Mouse (Mus musculus): Measurements from ENCODE around the gene Mpi.

DNA sequence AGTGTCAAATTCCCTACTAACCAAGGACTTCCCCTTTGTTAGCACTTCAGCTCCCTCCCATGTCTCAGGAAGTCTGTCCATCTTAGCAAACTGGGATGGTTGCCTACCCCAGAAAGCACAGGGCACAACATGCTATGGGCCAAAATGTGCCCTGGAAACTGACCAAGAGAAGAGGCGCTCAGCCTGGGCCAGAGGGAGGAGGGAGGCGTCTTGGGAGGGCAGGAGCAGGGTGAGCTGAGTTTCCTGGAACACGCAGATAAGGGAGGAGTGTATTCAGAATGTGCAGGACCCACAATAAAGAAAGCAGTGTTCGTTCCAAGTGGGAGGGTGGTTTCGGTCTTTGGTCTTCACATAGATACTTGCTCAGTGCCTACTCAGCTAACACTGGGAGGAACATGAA, 5.3 kb downstream of the Mpi start:
- TF ChIP-seq CTCF (IDR thresholded peaks at IDR 0.05; ENCODE audit: borderline replicate concordance, insufficient read depth, low read length) = no peak
- no peak for TF ChIP-seq POLR2A (IDR thresholded peaks at IDR 0.05; ENCODE audit: low read depth, low read length)
